Mouse (Mus musculus) lung, embryonic 14.5 days (tissue): Measurements from ENCODE around the gene Cfap52. TPM values are rescaled to one million over a fixed set of nuclear protein-coding genes. Genes with fewer than 3 reads are reported as not detected.

Experiments
- ATAC-seq: fragments of 200-750 bp; cut with Nextera tagmentation; 2 replicates; pipeline ENCODE4 v1.8.0; 2017; ENCODE audit warnings: mild to moderate bottlenecking, moderate TSS enrichment, moderate library complexity; ENCODE audit not compliant: insufficient read depth
- DNase-seq: peaks from one replicate; pipeline ENCODE4 v3.0.0-alpha.2; 2015
- H3K27ac ChIP-seq: fragments of 300-500 bp; sonication (generic); 2 replicates; pipeline ENCODE4 v1.5.1; 2014; ENCODE audit warnings: low read depth, mild to moderate bottlenecking, moderate library complexity
- H3K27me3 ChIP-seq: fragments of 300-500 bp; sonication (generic); 2 replicates; pipeline ENCODE4 v1.6.1; 2014; ENCODE audit warnings: low read length, control low read depth; ENCODE audit not compliant: insufficient read depth
- H3K36me3 ChIP-seq: fragments of 300-500 bp; sonication (generic); 2 replicates; pipeline ENCODE4 v1.6.1; 2014; ENCODE audit warnings: control low read depth; ENCODE audit not compliant: insufficient read depth
- H3K4me1 ChIP-seq: fragments of 300-500 bp; sonication (generic); 2 replicates; pipeline ENCODE4 v1.6.1; 2014; ENCODE audit warnings: antibody characterized with exemption, control low read depth; ENCODE audit not compliant: insufficient read depth
- H3K4me2 ChIP-seq: fragments of 300-500 bp; sonication (generic); 2 replicates; pipeline ENCODE4 v1.6.1; 2014; ENCODE audit warnings: mild to moderate bottlenecking
- H3K4me3 ChIP-seq: fragments of 300-500 bp; sonication (generic); 2 replicates; pipeline ENCODE4 v1.5.1; 2014; ENCODE audit warnings: low read depth, low read length
- H3K9ac ChIP-seq: fragments of 300-500 bp; sonication (generic); 2 replicates; pipeline ENCODE4 v1.6.1; 2014
- H3K9me3 ChIP-seq: fragments of 300-500 bp; sonication (generic); 2 replicates; pipeline ENCODE4 v1.6.1; 2016; ENCODE audit warnings: low read depth, low read length, control low read depth
- CTCF ChIP-seq: IDR thresholded peaks from 2 replicates; pipeline ENCODE4 v1.5.1; 2016; ENCODE audit warnings: antibody characterized with exemption, low read depth
- WGBS: fragments of 180-500 bp; shearing (Covaris S2); extraction: QIAGEN DNeasy Blood & Tissue Kit; methylation state at CpG from one replicate; pipeline ENCODE4 v1.1.7; 2014; 5-methylcytosine and 5-hydroxymethylcytosine counted together
- polyA plus RNA-seq: library from polyadenylated mRNA; unstranded; fragments of >200 nt; fragmentation: Nextera tagmentation; extraction: Ambion mirVana; gene quantifications from 2 replicates; pipeline ENCODE4 v1.2.1, GENCODE M21; 2014

Cfap52 gene
- polyA plus RNA-seq, 1 experiment from 2014 or later: 0.97 TPM

DNA sequence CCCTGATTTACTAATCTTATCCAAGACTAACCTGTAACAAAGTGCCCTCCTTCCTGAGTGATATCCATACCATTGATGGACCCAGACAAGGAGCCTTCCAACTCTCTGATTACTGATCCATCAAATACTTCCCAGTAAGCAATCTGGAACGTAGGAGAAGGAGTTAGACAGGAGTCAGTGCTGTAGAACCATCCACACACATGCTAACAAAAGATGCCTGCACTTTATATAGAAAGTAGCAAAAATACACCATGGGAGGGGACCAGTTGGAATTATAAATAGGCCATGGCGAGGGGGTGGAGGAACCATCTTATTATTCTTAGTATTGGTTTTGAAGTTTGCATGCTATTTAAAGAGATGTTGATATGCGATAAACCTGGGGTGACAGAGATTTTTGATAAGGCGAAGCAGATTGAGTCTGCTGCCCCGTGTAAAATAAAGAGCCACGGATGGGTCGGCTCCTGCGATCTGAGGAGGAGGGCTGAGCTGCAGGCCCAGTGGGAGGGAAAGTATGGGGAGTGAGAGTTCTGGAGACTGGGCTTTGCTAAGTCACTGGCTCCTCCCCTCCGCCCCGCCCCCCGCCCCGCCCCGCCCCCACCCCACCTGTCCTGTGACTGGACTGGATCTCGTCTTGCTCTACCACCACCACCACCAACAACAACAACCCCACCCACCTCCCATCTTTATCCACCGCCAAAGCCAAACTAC, 38.9 kb downstream of the Cfap52 start:
- H3K9ac ChIP-seq: no peak overlapping the region
- no peak for DNase-seq
- no peak overlapping the region for H3K27ac ChIP-seq
- no peaks in the 10 kb centered on the region for H3K36me3 ChIP-seq
- no peak for TF ChIP-seq CTCF
- no peak for ATAC-seq
- no peaks in the 10 kb centered on the region for H3K9me3 ChIP-seq
- H3K27me3 ChIP-seq: peaks cover 7% of the 10 kb centered on the region
- no peak overlapping the region for H3K4me3 ChIP-seq
- no peak overlapping the region for H3K4me2 ChIP-seq
- H3K4me1 ChIP-seq: no peaks in the 10 kb centered on the region
- WGBS: 18% methylated on average over 11 of the region's 15 CpGs

DNA sequence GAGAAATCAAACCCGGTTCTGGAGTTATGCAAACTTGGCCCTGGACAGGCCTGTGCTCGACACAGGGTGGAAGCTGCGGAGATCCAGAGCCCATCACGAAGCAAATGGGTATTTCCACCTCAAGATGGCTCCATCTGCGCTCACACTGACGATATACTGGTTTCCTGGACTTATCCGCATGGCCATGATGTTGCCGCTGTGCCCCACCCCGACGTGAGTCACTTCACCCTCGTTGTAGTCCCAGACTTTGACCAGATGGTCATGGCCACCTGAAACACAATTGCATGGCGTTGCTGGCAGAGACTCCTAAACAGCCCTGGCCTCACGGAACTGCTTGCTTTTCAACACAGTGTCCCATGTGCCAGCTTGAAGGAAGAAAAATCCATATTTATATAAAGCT, 40.5 kb downstream of the Cfap52 start:
- H3K4me1 ChIP-seq: no peaks in the 10 kb centered on the region
- no peak overlapping the region for H3K4me2 ChIP-seq
- DNase-seq (no peak), ATAC-seq (no peak)
- H3K9ac ChIP-seq: no peak overlapping the region
- TF ChIP-seq CTCF: no peak
- 83% methylated on average over 13 of the region's 13 CpGs for WGBS
- no peak overlapping the region for H3K4me3 ChIP-seq
- peaks cover 21% of the 10 kb centered on the region for H3K27me3 ChIP-seq
- no peak overlapping the region for H3K27ac ChIP-seq
- no peaks in the 10 kb centered on the region for H3K36me3 ChIP-seq
- H3K9me3 ChIP-seq: no peaks in the 10 kb centered on the region

GRCm38 (mm10) chr11:67923720-67924119, 41.7 kb downstream of the Cfap52 start:
- Histone ChIP-seq H3K36me3 (no peaks in the 10 kb centered on the region), H3K4me3 (no peak overlapping the region), H3K27me3 (peaks cover 23% of the 10 kb centered on the region), H3K4me2 (peak overlapping the region; percentile 100), H3K9ac (no peak overlapping the region), H3K27ac (no peak overlapping the region), H3K9me3 (no peaks in the 10 kb centered on the region), H3K4me1 (no peaks in the 10 kb centered on the region)
- DNase-seq (no peak), ATAC-seq (no peak)
- peak; percentile 22; the same call in 1 of the 2 replicates for TF ChIP-seq CTCF
- WGBS: 92% methylated on average over 5 of the region's 5 CpGs

DNA sequence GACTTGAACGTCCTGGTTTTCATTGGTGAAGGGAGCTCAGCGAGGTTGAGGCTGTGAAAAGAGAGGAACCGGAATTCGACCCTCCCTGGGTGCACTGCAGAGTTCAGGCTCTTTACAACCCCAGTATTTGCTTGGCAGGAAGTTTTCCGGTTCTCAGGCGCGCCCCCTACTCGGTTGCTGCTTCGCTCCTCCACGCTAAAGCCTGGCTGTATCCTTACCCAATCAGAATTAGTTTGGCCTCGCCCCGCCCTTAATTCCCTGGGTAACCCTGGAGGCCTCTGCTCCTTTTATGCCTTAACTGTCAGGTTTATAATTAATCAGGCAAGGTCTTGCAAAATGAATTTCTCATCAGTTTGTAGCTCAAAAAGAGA, 42.7 kb downstream of the Cfap52 start:
- under 1% methylated on average over 12 of the region's 12 CpGs for WGBS
- Histone ChIP-seq H3K36me3 (no peaks in the 10 kb centered on the region), H3K4me3 (peak overlapping the region; percentile 67), H3K9ac (peak overlapping the region; percentile 58; the same call in 1 of the 2 replicates), H3K4me1 (no peaks in the 10 kb centered on the region), H3K27me3 (peaks cover 23% of the 10 kb centered on the region), H3K27ac (peak overlapping the region; percentile 89), H3K4me2 (peak overlapping the region; percentile 100), H3K9me3 (no peaks in the 10 kb centered on the region)
- ATAC-seq (peak; percentile 85), DNase-seq (peak; percentile 93)
- TF ChIP-seq CTCF: peak; percentile 43

GRCm38 (mm10) chr11:67921827-67922754, 43.4 kb downstream of the Cfap52 start, which contains the start of gene Usp43:
Usp43 (minus strand) TSS chr11:67922153.
- Histone ChIP-seq H3K4me3 (peak within 1 kb of the TSS; percentile 67), H3K9ac (peak within 1 kb of the TSS; percentile 58), H3K27ac (peak within 1 kb of the TSS; percentile 89), H3K9me3 (no peaks in the 10 kb centered on the region), H3K36me3 (no peaks in the 10 kb centered on the region), H3K4me1 (no peaks in the 10 kb centered on the region), H3K27me3 (peaks cover 23% of the 10 kb centered on the region), H3K4me2 (peak within 1 kb of the TSS; percentile 100)
- WGBS: under 1% methylated on average over 71 of the region's 80 CpGs
- no peak for TF ChIP-seq CTCF
- DNase-seq (peak; percentile 85), ATAC-seq (peak; percentile 77)

GRCm38 (mm10) chr11:67921091-67921826, 44.2 kb downstream of the Cfap52 start:
- Histone ChIP-seq H3K27ac (peak overlapping the region; percentile 89), H3K9ac (peak overlapping the region; percentile 58), H3K4me3 (peak overlapping the region; percentile 67), H3K4me2 (peak overlapping the region; percentile 100), H3K9me3 (no peaks in the 10 kb centered on the region), H3K27me3 (peaks cover 23% of the 10 kb centered on the region), H3K36me3 (no peaks in the 10 kb centered on the region), H3K4me1 (no peaks in the 10 kb centered on the region)
- TF ChIP-seq CTCF: no peak
- peak; percentile 45; the same call in 1 of the 2 replicates for ATAC-seq
- DNase-seq: peak; percentile 64
- 1% methylated on average over 47 of the region's 47 CpGs for WGBS
